Mouse (Mus musculus) liver, adult 2 months (tissue): ENCODE data around the gene Nudt6.

Experiments
- CTCF ChIP-seq: fragments of 200-500 bp; IDR thresholded peaks from 2 replicates; pipeline ENCODE4 v1.5.1; 2011; ENCODE audit warnings: low read depth, low read length, control low read depth
- POLR2A ChIP-seq: fragments of 200-500 bp; IDR thresholded peaks from 2 replicates; pipeline ENCODE4 v1.6.1; 2011; ENCODE audit warnings: low read length, control low read depth; ENCODE audit not compliant: insufficient read depth; ENCODE audit errors: extremely low read depth

DNA sequence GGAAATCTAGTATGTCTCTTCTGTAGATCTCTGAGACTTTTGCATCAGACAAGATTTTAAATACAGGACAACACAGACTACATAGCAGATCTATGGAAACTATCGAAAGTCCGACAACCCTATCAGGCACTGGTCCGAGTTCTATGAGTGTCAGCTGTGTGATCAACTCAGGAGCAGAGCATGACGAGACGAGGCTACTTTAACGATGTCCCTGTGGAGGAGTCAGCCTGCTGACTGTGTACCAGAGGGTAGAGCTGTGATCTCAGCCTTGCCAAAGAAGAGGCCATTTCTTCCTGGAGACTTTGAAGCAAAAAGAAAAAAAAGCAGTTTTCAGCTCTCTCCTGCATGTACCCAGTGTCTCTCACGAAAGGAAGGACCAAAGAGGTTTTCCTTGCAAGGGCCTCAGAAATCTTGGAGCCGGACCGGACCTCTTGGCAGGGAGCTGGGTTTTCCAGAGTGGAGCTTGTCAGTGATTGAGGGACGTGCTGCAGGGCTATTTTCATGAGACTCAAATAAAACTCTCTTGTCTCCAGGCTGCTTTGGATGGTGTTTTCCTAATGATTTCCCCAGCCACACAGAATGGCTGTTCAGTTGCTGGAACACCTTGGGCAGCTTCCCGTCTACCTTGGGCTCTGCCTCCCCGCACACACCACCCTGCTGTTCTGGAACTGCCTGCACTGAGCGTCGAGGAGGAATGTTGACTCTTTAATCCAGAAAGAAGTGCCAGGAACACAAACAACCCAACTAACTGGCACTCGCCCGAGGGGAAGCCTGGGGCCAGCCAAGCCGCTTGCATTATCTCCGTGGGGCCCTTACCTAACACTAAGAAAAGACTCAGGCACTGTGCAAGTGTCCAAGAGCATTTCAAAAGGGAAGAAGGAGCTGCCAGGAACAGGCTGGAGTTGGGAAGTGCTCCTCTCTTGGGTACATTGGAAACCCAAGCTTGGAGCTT lies 39.8 kb downstream of the Nudt6 start:
- TF ChIP-seq POLR2A, result no peak
- TF ChIP-seq CTCF, result no peak
